Mouse (Mus musculus): ENCODE results near the gene Hoxd10.

The Hoxd10 gene

GRCm38 (mm10) chr2:74732513-74733316 is 41.0 kb downstream of the Hoxd10 start:
- DNase-seq: no peak

DNA sequence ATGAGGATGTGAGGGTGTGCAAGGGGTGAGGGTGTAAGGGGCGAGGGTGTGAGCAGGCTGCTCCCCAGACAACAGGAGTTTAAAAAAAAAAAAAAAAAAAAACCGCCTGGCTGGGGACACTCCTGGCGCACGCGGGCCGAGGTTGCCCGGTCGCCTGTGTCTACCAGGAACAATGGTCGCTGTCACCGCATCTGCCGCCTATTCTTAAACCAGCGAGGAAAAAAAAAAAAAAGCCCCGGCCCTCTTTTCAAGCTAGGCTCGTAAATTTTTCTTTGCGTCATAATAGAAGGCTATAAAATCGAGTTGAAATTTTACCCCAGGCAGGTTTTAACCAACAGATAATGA is 41.6 kb downstream of the Hoxd10 start:
- no peak for DNase-seq

DNA sequence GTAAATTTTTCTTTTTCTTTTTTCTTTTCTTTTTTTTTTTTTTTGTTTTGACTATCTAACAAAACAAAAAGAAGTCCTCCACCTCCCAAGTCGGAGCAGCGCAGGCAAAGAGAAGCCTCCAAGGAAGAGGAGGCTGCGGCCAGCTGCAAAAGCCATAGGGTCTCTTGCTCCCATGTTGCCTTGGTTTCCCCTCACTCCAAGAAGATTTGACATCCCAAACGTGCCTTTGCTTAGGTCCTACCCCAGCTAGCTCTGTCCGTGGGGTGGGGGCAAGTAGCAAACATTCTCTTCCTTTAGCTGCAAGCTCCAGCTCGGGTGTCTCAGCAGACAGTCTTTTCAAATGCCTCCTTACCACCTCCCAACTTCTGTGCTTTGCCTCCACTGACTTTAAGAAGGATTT is 42.0 kb downstream of the Hoxd10 start:
- DNase-seq: no peak

- no peak for DNase-seq
These were observed 42.7 kb downstream of the Hoxd10 start for GRCm38 (mm10) chr2:74734451-74734850.

DNA sequence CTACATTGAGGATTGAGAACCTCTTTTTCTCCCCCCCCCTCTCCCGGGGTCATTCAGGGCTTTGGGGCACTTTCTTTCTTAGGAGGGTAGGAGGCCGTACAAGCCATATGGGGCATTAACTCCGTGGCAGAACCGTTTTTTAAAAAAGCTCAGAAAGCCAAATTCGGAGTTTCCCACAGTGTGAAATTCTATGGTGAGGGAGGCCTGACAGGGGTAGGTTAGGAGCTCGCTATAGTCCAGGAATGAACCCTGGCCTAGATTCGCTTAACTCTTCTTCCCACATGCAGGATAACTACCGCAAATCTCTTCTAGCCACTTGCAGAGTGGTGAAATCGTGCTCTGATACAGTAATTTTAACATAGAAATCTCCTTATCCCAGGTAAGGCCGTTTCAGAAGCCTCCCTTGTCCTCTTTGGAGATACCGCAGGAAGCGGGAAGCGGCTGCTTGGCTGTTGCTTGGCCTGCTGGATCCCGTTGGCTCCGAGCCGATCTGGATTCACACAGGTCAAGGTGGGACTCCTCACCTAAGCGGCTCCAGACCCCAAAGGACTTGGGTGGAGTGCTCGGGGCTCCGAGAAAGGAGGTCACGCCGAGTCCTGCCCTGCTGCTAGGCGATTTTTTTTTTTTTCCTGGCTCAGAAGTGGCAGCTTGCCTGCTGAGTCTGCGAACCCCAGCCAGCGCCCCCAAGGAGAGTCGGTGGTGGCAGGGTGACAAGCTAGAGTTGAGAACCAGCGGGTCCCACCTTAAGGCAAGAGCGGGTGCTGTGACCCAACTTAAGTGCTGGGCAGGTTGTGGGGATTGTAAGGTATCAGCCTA is 43.5 kb downstream of the Hoxd10 start:
- no peak for DNase-seq

- DNase-seq: no peak
These were observed 44.3 kb downstream of the Hoxd10 start for GRCm38 (mm10) chr2:74735851-74736687.

DNA sequence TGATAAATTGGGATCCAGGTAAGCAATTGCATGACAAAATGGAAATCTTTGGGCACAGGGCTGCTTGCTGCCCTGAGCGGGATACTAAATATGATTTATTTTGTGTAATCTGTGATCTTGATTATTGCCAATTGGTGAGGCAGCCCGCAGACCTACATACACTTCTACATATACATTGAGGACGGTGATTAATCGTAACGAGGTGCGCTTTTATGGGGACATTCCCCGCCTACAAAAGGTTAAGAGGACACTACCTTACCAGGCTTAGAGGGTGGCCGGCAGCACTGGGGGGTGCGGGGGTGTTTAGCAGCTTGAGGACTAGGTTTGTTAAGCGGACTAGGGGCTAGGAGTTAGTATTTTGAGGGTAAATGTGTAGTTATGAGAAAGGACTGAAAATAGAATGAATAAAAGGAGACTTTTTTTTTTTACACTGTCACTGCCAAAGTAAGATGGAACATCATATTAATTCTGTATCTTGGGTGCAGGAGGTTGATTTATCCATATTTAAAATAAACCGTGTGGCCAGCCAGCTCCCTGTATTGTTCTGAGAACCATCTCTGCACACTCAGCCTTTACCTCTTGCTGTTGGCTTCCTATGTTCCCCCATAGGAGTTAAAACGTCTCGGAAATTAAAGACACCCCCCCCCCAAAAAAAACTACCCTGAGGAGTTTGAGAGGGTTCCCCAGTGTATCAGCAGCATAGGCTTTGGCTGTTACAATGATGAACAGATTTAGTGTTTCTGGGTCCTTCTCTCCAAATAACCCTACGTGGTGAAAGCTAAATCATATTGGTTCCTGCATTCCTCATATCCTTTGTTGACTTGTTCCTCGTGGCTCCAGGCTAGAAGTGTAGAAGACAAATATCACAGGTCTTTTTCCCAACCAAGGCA is 45.2 kb downstream of the Hoxd10 start:
- DNase-seq: no peak

DNA sequence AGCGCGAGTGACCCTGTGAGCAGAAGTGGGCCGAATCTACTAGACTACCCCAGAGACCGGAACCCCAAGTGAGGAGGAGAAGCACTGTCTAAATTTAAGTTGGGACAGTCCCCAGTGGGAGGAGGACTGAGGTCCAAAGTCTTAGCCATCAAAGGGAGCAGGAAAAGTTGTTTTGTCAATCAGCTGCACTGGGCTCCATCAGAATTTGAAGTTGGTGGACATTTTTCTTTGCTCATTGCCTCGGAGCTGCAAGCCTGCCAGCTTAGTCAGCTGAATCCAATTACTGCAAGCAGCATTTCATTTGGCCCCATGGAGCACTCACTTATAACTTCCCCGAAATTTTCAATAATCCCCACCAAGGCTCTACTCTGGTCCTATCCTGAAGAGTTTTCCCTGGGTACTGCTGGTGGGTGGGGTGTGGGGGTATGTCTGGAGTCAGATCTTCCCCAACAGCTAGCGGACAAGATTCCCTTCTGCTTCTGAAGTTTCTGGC is 45.9 kb downstream of the Hoxd10 start:
- no peak for DNase-seq

DNA sequence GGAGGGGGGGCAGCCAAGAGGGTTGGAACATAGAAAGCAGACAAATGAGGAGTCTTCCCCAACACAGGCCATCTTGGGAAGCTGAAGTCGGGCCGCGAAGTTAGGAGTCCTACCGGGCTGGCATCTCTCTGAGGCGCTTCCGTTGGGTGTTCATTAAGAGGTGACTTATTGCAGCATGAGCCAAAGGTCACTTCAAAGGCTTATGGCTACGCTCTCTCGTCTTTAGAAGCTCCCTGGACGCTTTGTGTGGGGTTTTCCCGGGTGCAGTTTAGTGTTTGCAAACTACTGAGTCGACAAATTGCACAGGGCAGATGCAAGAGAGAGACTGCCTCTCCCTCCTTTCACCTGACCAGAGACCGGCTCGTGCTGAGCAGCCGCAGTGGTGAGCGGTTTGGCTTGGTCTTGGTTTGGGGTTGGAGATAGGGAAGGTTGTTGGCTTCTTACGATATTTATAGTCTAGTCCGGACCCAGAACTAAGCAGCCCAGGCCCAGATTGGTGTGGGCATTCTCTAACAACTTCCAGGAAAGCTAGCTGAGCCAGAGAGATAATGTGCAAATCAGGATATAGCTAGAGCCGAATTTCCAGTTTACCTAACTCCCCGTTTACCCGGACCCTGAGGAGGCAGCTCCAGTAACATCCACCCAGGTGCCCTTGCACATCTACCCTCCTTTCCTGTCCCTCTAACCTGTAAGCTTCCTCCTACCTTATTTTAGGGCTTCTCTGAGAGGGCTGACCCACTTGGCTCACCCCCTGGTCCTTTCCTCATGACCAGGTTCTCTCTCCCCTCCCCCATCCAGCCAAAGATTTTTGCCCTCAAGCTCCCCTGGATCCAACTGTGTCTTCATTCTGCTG is 47.1 kb downstream of the Hoxd10 start:
- DNase-seq: no peak

GRCm38 (mm10) chr2:74739476-74739800 is 47.7 kb downstream of the Hoxd10 start:
- no peak for DNase-seq

GRCm38 (mm10) chr2:74739869-74740268 is 48.1 kb downstream of the Hoxd10 start:
- DNase-seq: no peak

GRCm38 (mm10) chr2:74740311-74741091 is 48.8 kb downstream of the Hoxd10 start:
- DNase-seq: no peak

DNA sequence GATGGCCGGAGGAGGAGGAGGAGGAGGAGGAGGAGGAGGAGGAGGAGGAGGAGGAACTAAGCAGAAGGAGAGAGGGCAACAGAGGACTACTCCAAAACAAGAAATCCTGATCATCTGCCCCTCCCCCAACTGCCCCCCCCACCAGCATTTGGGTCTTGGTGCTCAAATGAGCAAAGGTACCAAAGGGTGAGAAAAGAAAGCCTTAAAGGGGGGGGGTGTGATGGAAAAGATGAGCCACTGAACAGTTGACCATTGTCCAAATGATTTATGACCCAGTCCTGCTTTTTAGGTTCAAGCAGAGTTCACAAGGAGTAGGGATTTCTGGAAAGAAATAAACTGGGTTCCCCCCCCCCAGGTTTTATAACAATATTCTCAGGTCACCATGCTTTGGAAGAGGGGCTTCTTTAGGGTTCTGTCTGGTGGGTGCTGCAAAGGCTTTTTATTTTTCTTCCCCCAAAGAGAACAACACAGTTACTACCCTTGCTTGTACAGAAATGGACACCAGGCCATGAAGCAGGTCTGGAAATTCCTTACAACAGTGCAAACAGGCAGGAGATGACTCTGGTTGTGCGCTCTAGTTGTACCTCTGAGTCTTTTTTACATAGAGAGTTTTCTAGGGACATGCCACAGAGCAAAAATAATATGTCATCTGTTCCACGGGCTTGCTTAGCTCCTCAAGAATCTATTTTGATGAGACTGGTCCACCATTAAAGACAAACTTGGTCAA is 49.7 kb downstream of the Hoxd10 start:
- DNase-seq: no peak

DNA sequence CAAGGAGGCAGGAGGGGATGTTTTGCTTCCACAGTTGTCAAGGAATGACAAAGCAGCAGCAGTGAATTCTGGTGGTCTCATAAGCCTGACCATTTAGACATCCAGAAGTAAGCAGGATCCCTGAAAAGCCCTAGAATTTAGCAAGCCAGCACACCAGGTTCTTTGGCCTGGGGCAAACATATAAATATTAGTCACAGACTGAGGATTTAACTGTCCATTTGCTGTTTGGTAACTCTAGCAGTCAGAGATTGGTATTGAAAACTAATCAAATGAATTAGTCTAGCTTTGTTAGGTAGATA is 50.2 kb downstream of the Hoxd10 start:
- DNase-seq: no peak
